Mouse (Mus musculus): ENCODE measurements at regions not wholly inside any gene's neighbourhood (a gene's known extent, or its start where the extent isn't known, plus 50 kb on each side); places are given as distances from the start of the nearest gene placed in this dataset.

DNA sequence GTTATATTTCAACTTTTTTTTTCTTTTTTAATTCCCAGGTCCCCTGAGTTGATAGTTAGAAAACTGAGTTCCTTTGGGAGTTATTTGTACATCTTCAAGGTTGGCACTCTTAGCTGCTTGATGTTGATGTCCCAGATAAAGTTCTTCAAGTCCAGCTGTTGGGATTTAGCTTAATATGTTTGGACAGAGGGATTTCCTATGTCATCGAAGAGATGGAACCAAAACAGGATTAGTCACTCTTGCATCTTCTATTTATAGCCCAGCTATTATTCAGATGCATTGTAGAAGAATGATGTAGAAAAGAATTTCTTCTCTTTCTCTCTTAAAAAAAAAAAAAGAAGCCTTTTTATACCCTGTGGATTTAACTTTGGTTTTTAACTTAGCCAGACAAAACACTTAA is 169.2 kb upstream of the Ddhd1 start:
- no peak for TF ChIP-seq TCF12 (IDR thresholded peaks at IDR 0.05; ENCODE audit: insufficient read depth, poor library complexity, severe bottlenecking)
- TF ChIP-seq MYOD1 (IDR thresholded peaks at IDR 0.05; ENCODE audit: control insufficient read depth in 1 of 3, insufficient read length in 2 of 3, low read depth in 2 of 3): no peak

Measured in myocyte (in vitro differentiated cells).